14 mouse cellular contexts compared by ENCODE assay signal in genomic region chr6:72550025-72550424, GRCm38 (mm10). TPM values are rescaled to one million over a fixed set of nuclear protein-coding genes. Genes with fewer than 3 reads are reported as not detected.
DNase-seq lines count a peak whose midpoint lies in the region; ATAC-seq and TF ChIP-seq lines count a peak whose summit lies in the region.
"Had no signal": no experiment of that assay in that cellular context is flagged by ENCODE, and none has a peak within 500 bp of the region (broad histone marks: within the 10 kb centered on the region; RNA-seq: fewer than 3 reads in every experiment).

No protein-coding gene starts in this region.

- H3K36me3 ChIP-seq in liver, embryonic 11.5 days (ENCODE audit: control insufficient read depth, insufficient read depth, low read length) = no peaks in the 10 kb centered on the region
- peaks cover 6% of the 10 kb centered on the region; the same call in 1 of the 2 replicates for H3K36me3 ChIP-seq in liver, embryonic 12.5 days
- no peaks in the 10 kb centered on the region for H3K36me3 ChIP-seq in stomach, postnatal 0 days (ENCODE audit: control insufficient read depth, insufficient read depth, low read length)
- H3K36me3 ChIP-seq: heart, embryonic 12.5 days had no signal

- no peak for TF ChIP-seq CTCF in bone marrow macrophage, adult 2 months (IDR thresholded peaks at IDR 0.05; ENCODE audit: low read depth, low read length)
- TF ChIP-seq CTCF in stomach, postnatal 0 days (IDR thresholded peaks at IDR 0.05; ENCODE audit: low read depth) = no peak

- no peak overlapping the region; the same call in 1 of the 2 replicates for H3K9ac ChIP-seq in liver, embryonic 11.5 days (ENCODE audit: low read depth, low read length)
- H3K9ac ChIP-seq in liver, embryonic 12.5 days = no peak overlapping the region
- H3K9ac ChIP-seq in stomach, postnatal 0 days (ENCODE audit: low read length) = no peak overlapping the region
- H3K9ac ChIP-seq: heart, embryonic 12.5 days; hindbrain, embryonic 14.5 days had no signal

- ATAC-seq in liver, embryonic 11.5 days (replicated peaks; ENCODE audit: low FRiP score) = no peak
- ATAC-seq in liver, embryonic 12.5 days = no peak
- ATAC-seq in stomach, postnatal 0 days (ENCODE audit: low FRiP score, low TSS enrichment) = no peak

- H3K9me3 ChIP-seq in liver, embryonic 11.5 days (ENCODE audit: control insufficient read depth, low read length) = no peaks in the 10 kb centered on the region
- H3K9me3 ChIP-seq in liver, embryonic 12.5 days (replicated peaks) = no peaks in the 10 kb centered on the region
- no peaks in the 10 kb centered on the region for H3K9me3 ChIP-seq in stomach, postnatal 0 days (ENCODE audit: control insufficient read depth, low read length)
- H3K9me3 ChIP-seq: heart, embryonic 12.5 days had no signal

- no peak overlapping the region for H3K4me3 ChIP-seq in liver, embryonic 11.5 days (ENCODE audit: low read depth, low read length)
- H3K4me3 ChIP-seq in bone marrow macrophage, adult 2 months (ENCODE audit: insufficient read depth, low read length) = peak overlapping the region; percentile 75
- no peak overlapping the region for H3K4me3 ChIP-seq in liver, embryonic 12.5 days
- no peak overlapping the region for H3K4me3 ChIP-seq in stomach, postnatal 0 days (ENCODE audit: low read depth, low read length)
- H3K4me3 ChIP-seq: heart, embryonic 12.5 days had no signal

- WGBS in liver, embryonic 11.5 days = 54% methylated on average over 6 of the region's 6 CpGs
- WGBS in liver, embryonic 12.5 days (ENCODE audit: insufficient replicate concordance) = 41% methylated on average over 6 of the region's 6 CpGs
- 63% methylated on average over 6 of the region's 6 CpGs for whole genome bisulfite sequencing in stomach, postnatal 0 days

- peak overlapping the region; percentile 24; the same call in 1 of the 2 replicates for H3K4me2 ChIP-seq in liver, embryonic 11.5 days
- peak overlapping the region; percentile 61; the same call in 1 of the 2 replicates for H3K4me2 ChIP-seq in liver, embryonic 12.5 days
- peak overlapping the region; percentile 40; the same call in 1 of the 2 replicates for H3K4me2 ChIP-seq in stomach, postnatal 0 days (replicated peaks; ENCODE audit: low read depth)
- H3K4me2 ChIP-seq: heart, embryonic 12.5 days; hindbrain, embryonic 14.5 days had no signal

- DNase-seq in liver, embryonic 11.5 days (ENCODE audit: low spot score) = no peak
- no peak for DNase-seq in liver
- DNase-seq in stomach, postnatal 0 days (ENCODE audit: low spot score) = no peak
- DNase-seq in urinary bladder, adult 18-20 months (ENCODE audit: low spot score in 2 of 2) = no peak
- no peak for DNase-seq in T-cell, adult 2 months (ENCODE audit: low spot score)
- DNase-seq: cerebellum, adult 9-11 months; layer of hippocampus, postnatal 36 days; thymus, postnatal 36 days had no signal

- H3K27ac ChIP-seq in liver, embryonic 11.5 days (ENCODE audit: low read depth, low read length) = no peak overlapping the region
- peak overlapping the region; percentile 99 for H3K27ac ChIP-seq in bone marrow macrophage, adult 2 months (ENCODE audit: insufficient read depth, low read depth, low read length)
- peak overlapping the region; percentile 57; the same call in 1 of the 2 replicates for H3K27ac ChIP-seq in liver, embryonic 12.5 days
- H3K27ac ChIP-seq in stomach, postnatal 0 days (replicated peaks) = peak overlapping the region; percentile 83
- H3K27ac ChIP-seq: hindbrain, embryonic 14.5 days; kidney, postnatal 0 days had no signal

- no peak for TF ChIP-seq POLR2A in bone marrow macrophage, adult 2 months (IDR thresholded peaks at IDR 0.05; ENCODE audit: borderline replicate concordance, low read depth, low read length)

- peaks cover 32% of the 10 kb centered on the region for H3K4me1 ChIP-seq in liver, embryonic 11.5 days (replicated peaks; ENCODE audit: control insufficient read depth, insufficient read depth, low read length)
- peaks cover 22% of the 10 kb centered on the region for H3K4me1 ChIP-seq in bone marrow macrophage, adult 2 months (ENCODE audit: control insufficient read depth, insufficient read depth, low read length)
- H3K4me1 ChIP-seq in liver, embryonic 12.5 days = peaks cover 56% of the 10 kb centered on the region
- 0 out of 2 replicates have a peak, but pooled peaks cover 8% of the 10 kb centered on the region for H3K4me1 ChIP-seq in stomach, postnatal 0 days (replicated peaks; ENCODE audit: control insufficient read depth, insufficient read depth)

- TF ChIP-seq EP300 in stomach, postnatal 0 days (optimal IDR thresholded peaks at IDR 0.05) = no peak

- H3K27me3 ChIP-seq in liver, embryonic 11.5 days (replicated peaks; ENCODE audit: control insufficient read depth, insufficient read depth, low read length) = no peaks in the 10 kb centered on the region
- no peaks in the 10 kb centered on the region for H3K27me3 ChIP-seq in liver, embryonic 12.5 days (replicated peaks)
- no peaks in the 10 kb centered on the region for H3K27me3 ChIP-seq in stomach, postnatal 0 days (ENCODE audit: control insufficient read depth, insufficient read depth, low read length)
- H3K27me3 ChIP-seq: heart, embryonic 12.5 days had no signal

RNA-seq across cellular contexts. Expression of gene Capg, which starts 5.8 kb away (rescaled TPM):
- polyA plus RNA-seq in liver, embryonic 11.5 days (2014; fragmentation: Nextera tagmentation; extraction: Ambion mirVana) = 30.2 and 31.9 TPM in 2 replicates
- polyA plus RNA-seq in bone marrow macrophage, adult 2 months (2012; ENCODE audit: insufficient read depth, insufficient read length, missing spikeins) = 788 and 835 TPM in 2 replicates
- polyA plus RNA-seq in liver, embryonic 12.5 days (2016; fragmentation: Nextera tagmentation; extraction: Ambion mirVana) = 18.5 and 19.7 TPM in 2 replicates
- 120 and 130 TPM in 2 replicates for polyA plus RNA-seq in stomach, postnatal 0 days (2015; fragmentation: Nextera tagmentation; extraction: Ambion mirVana)

RNA-seq across cellular contexts. Expression of gene Sh2d6, which starts 28.5 kb away (rescaled TPM):
- not detected in 2 replicates for polyA plus RNA-seq in liver, embryonic 11.5 days (2014; fragmentation: Nextera tagmentation; extraction: Ambion mirVana)
- polyA plus RNA-seq in bone marrow macrophage, adult 2 months (2012; ENCODE audit: insufficient read depth, insufficient read length, missing spikeins) = 1.3 TPM in 1 of 2 replicates, not detected in the other
- not detected in 2 replicates for polyA plus RNA-seq in liver, embryonic 12.5 days (2016; fragmentation: Nextera tagmentation; extraction: Ambion mirVana)
- 0.12 and 0.21 TPM in 2 replicates for polyA plus RNA-seq in stomach, postnatal 0 days (2015; fragmentation: Nextera tagmentation; extraction: Ambion mirVana)
- polyA plus RNA-seq: erythroblast, embryonic 14.5 days; heart, embryonic 12.5 days; kidney, postnatal 0 days had no signal

RNA-seq across cellular contexts. Expression of gene Elmod3, which starts 48.2 kb away (rescaled TPM):
- polyA plus RNA-seq in liver, embryonic 11.5 days (2014; fragmentation: Nextera tagmentation; extraction: Ambion mirVana) = 12.3 and 13.4 TPM in 2 replicates
- 12.0 and 12.6 TPM in 2 replicates for polyA plus RNA-seq in bone marrow macrophage, adult 2 months (2012; ENCODE audit: insufficient read depth, insufficient read length, missing spikeins)
- polyA plus RNA-seq in liver, embryonic 12.5 days (2016; fragmentation: Nextera tagmentation; extraction: Ambion mirVana) = 6.8 and 7.6 TPM in 2 replicates
- polyA plus RNA-seq in stomach, postnatal 0 days (2015; fragmentation: Nextera tagmentation; extraction: Ambion mirVana) = 13.3 and 15.8 TPM in 2 replicates

RNA-seq across cellular contexts. Expression of gene Retsat, which starts 48.2 kb away (rescaled TPM):
- 26.0 and 28.4 TPM in 2 replicates for polyA plus RNA-seq in liver, embryonic 11.5 days (2014; fragmentation: Nextera tagmentation; extraction: Ambion mirVana)
- polyA plus RNA-seq in bone marrow macrophage, adult 2 months (2012; ENCODE audit: insufficient read depth, insufficient read length, missing spikeins) = 15.7 and 21.3 TPM in 2 replicates
- polyA plus RNA-seq in liver, embryonic 12.5 days (2016; fragmentation: Nextera tagmentation; extraction: Ambion mirVana) = 15.3 and 16.6 TPM in 2 replicates
- 54.1 TPM in 2 replicates for polyA plus RNA-seq in stomach, postnatal 0 days (2015; fragmentation: Nextera tagmentation; extraction: Ambion mirVana)
